Mouse (Mus musculus) liver, adult 2 months (tissue): Measurements from ENCODE around the gene Dzip1.

Experiments used
- CTCF ChIP-seq: fragments of 200-500 bp; IDR thresholded peaks from 2 replicates; pipeline ENCODE4 v1.5.1; 2011; ENCODE audit warnings: low read depth, low read length, control low read depth
- POLR2A ChIP-seq: fragments of 200-500 bp; IDR thresholded peaks from 2 replicates; pipeline ENCODE4 v1.6.1; 2011; ENCODE audit warnings: low read length, control low read depth; ENCODE audit not compliant: insufficient read depth; ENCODE audit errors: extremely low read depth

DNA sequence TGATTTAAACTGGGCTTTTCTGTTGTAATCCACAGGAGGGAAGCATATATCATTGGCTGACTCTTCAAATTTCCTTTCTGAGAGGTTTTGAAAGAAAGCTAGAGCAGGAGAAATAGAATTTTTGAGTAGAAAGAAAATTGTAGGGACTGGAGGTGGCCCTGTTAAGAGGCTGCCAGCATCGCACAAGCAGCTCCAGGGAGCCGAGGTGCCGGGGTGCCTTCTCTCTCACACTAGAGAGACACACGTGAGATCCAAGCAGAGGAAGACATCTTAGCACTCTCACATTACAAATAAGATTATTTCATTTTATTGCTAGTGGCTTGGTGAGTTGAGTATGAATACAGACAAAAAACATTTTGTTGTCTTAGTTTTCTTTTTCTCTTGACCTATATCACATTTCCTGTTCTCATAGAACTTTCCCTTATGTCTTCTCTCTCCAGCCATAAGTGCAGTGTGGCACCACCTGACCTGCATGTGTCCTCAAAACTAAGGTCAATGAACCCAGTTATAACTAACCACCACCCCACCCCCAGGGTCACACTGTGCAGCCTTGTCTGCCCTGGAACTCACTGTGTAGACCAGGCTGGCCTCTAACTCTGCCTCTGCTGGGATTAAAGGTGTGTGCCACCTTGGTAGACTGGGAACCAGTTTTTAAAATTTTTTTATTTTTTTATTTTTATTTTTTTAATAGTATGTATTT is 15.7 kb upstream of the Dzip1 start:
- no peak for TF ChIP-seq POLR2A
- TF ChIP-seq CTCF: no peak
